Comparison of ENCODE assay signal across 17 mouse cellular contexts in genomic region chr5:71976133-71976532, GRCm38 (mm10).
DNase-seq lines count a peak whose midpoint lies in the region; ATAC-seq and TF ChIP-seq lines count a peak whose summit lies in the region.
"Had no signal": no experiment of that assay in that cellular context is flagged by ENCODE, and none has a peak within 500 bp of the region (broad histone marks: within the 10 kb centered on the region; RNA-seq: fewer than 3 reads in every experiment).

No protein-coding gene starts in this region.

- 81% methylated on average over 4 of the region's 4 CpGs for WGBS in hindbrain, embryonic 11.5 days
- WGBS in hindbrain, embryonic 10.5 days = 85% methylated on average over 4 of the region's 4 CpGs
- WGBS in forebrain, embryonic 16.5 days = 68% methylated on average over 4 of the region's 4 CpGs
- WGBS in hindbrain, postnatal 0 days = 39% methylated on average over 4 of the region's 4 CpGs
- WGBS in neural tube, embryonic 12.5 days = 69% methylated on average over 4 of the region's 4 CpGs

- H3K4me2 ChIP-seq in hindbrain, embryonic 11.5 days (replicated peaks; ENCODE audit: low read depth, low read length) = no peak overlapping the region
- no peak overlapping the region for H3K4me2 ChIP-seq in forebrain, embryonic 16.5 days (ENCODE audit: low read length)
- H3K4me2 ChIP-seq in hindbrain, postnatal 0 days (ENCODE audit: low read depth, low read length) = no peak overlapping the region
- H3K4me2 ChIP-seq in neural tube, embryonic 12.5 days (replicated peaks) = no peak overlapping the region
- H3K4me2 ChIP-seq: limb, embryonic 12.5 days; liver, embryonic 12.5 days; stomach, embryonic 15.5 days had no signal

- no peaks in the 10 kb centered on the region for H3K36me3 ChIP-seq in hindbrain, embryonic 11.5 days (ENCODE audit: control insufficient read depth, insufficient read depth, low read length)
- H3K36me3 ChIP-seq in hindbrain, embryonic 10.5 days = no peaks in the 10 kb centered on the region
- no peaks in the 10 kb centered on the region for H3K36me3 ChIP-seq in forebrain, embryonic 16.5 days (ENCODE audit: control insufficient read depth, insufficient read depth)
- H3K36me3 ChIP-seq in hindbrain, postnatal 0 days (ENCODE audit: insufficient read depth, low read length) = no peaks in the 10 kb centered on the region
- H3K36me3 ChIP-seq in neural tube, embryonic 12.5 days = no peaks in the 10 kb centered on the region
- H3K36me3 ChIP-seq: G1E; limb, embryonic 12.5 days; liver, embryonic 12.5 days; stomach, embryonic 15.5 days had no signal

- H3K9ac ChIP-seq in hindbrain, embryonic 11.5 days (ENCODE audit: low read depth, low read length) = no peak overlapping the region
- H3K9ac ChIP-seq in forebrain, embryonic 16.5 days (replicated peaks; ENCODE audit: low read depth, low read length) = no peak overlapping the region
- no peak overlapping the region for H3K9ac ChIP-seq in hindbrain, postnatal 0 days (replicated peaks; ENCODE audit: low read length)
- no peak overlapping the region for H3K9ac ChIP-seq in neural tube, embryonic 12.5 days
- H3K9ac ChIP-seq: limb, embryonic 12.5 days; liver, embryonic 12.5 days; stomach, embryonic 15.5 days had no signal

- no peak overlapping the region for H3K27ac ChIP-seq in hindbrain, embryonic 11.5 days (ENCODE audit: low read depth, low read length)
- no peak overlapping the region for H3K27ac ChIP-seq in hindbrain, embryonic 10.5 days
- H3K27ac ChIP-seq in forebrain, embryonic 16.5 days (ENCODE audit: low read length) = peak overlapping the region; percentile 78
- H3K27ac ChIP-seq in hindbrain, postnatal 0 days = peak overlapping the region; percentile 74
- no peak overlapping the region for H3K27ac ChIP-seq in neural tube, embryonic 12.5 days
- H3K27ac ChIP-seq: limb, embryonic 12.5 days; liver, embryonic 12.5 days; stomach, embryonic 15.5 days had no signal

- peak; percentile 60 for ATAC-seq in hindbrain, embryonic 11.5 days (ENCODE audit: low FRiP score)
- peak; percentile 1; the same call in 1 of the 2 replicates for ATAC-seq in forebrain, embryonic 16.5 days
- ATAC-seq in hindbrain, postnatal 0 days = peak; percentile 39; the same call in 1 of the 2 replicates
- ATAC-seq in neural tube, embryonic 12.5 days (ENCODE audit: low FRiP score, low read depth) = peak; percentile 45; the same call in 1 of the 2 replicates
- ATAC-seq: liver, embryonic 12.5 days had no signal

- H3K9me3 ChIP-seq in hindbrain, embryonic 11.5 days (ENCODE audit: control insufficient read depth, low read length) = no peaks in the 10 kb centered on the region
- no peaks in the 10 kb centered on the region for H3K9me3 ChIP-seq in hindbrain, embryonic 10.5 days
- H3K9me3 ChIP-seq in forebrain, embryonic 16.5 days (ENCODE audit: control insufficient read depth, low read length) = no peaks in the 10 kb centered on the region
- no peaks in the 10 kb centered on the region for H3K9me3 ChIP-seq in hindbrain, postnatal 0 days (ENCODE audit: low read length)
- H3K9me3 ChIP-seq in neural tube, embryonic 12.5 days = no peaks in the 10 kb centered on the region
- H3K9me3 ChIP-seq: G1E; limb, embryonic 12.5 days; liver, embryonic 12.5 days; stomach, embryonic 15.5 days had no signal

- no peak for TF ChIP-seq CTCF in hindbrain, postnatal 0 days (IDR thresholded peaks at IDR 0.05; ENCODE audit: low read depth)

- no peak for DNase-seq in hindbrain, embryonic 11.5 days (ENCODE audit: low spot score)
- DNase-seq in hindbrain, embryonic 10.5 days (ENCODE audit: low spot score) = no peak
- no peak for DNase-seq in hindbrain, postnatal 0 days (ENCODE audit: low spot score)
- no peak for DNase-seq in ovary, postnatal 10 days (ENCODE audit: low spot score)
- no peak for DNase-seq in spleen, adult 12 weeks (ENCODE audit: low spot score)
- DNase-seq in thymus, postnatal 4 days = no peak
- DNase-seq: adrenal gland, postnatal 25 days; gastrocnemius, postnatal 36 days; kidney, postnatal 25 days; lung, adult 2 months; thymus, adult 18-20 months had no signal

- no peaks in the 10 kb centered on the region for H3K27me3 ChIP-seq in hindbrain, embryonic 11.5 days (ENCODE audit: control insufficient read depth, insufficient read depth, low read length)
- H3K27me3 ChIP-seq in hindbrain, embryonic 10.5 days (ENCODE audit: insufficient read depth, poor library complexity, severe bottlenecking) = no peaks in the 10 kb centered on the region
- H3K27me3 ChIP-seq in forebrain, embryonic 16.5 days (replicated peaks; ENCODE audit: control insufficient read depth, insufficient read depth, low read length) = no peaks in the 10 kb centered on the region
- no peaks in the 10 kb centered on the region for H3K27me3 ChIP-seq in hindbrain, postnatal 0 days (ENCODE audit: insufficient read depth, low read length)
- H3K27me3 ChIP-seq in neural tube, embryonic 12.5 days (replicated peaks) = no peaks in the 10 kb centered on the region
- H3K27me3 ChIP-seq: limb, embryonic 12.5 days; liver, embryonic 12.5 days; stomach, embryonic 15.5 days had no signal

- no peaks in the 10 kb centered on the region for H3K4me1 ChIP-seq in hindbrain, embryonic 11.5 days (replicated peaks; ENCODE audit: control insufficient read depth, insufficient read depth, low read length)
- peaks cover 9% of the 10 kb centered on the region; the same call in 1 of the 2 replicates for H3K4me1 ChIP-seq in hindbrain, embryonic 10.5 days (replicated peaks)
- peaks cover 14% of the 10 kb centered on the region for H3K4me1 ChIP-seq in forebrain, embryonic 16.5 days (replicated peaks; ENCODE audit: control insufficient read depth, insufficient read depth, low read length)
- peaks cover 8% of the 10 kb centered on the region for H3K4me1 ChIP-seq in hindbrain, postnatal 0 days (ENCODE audit: insufficient read depth, low read length)
- H3K4me1 ChIP-seq in neural tube, embryonic 12.5 days = no peaks in the 10 kb centered on the region
- H3K4me1 ChIP-seq: limb, embryonic 12.5 days; liver, embryonic 12.5 days; stomach, embryonic 15.5 days had no signal

- no peak overlapping the region for H3K4me3 ChIP-seq in hindbrain, embryonic 11.5 days (ENCODE audit: low read depth, low read length)
- H3K4me3 ChIP-seq in hindbrain, embryonic 10.5 days = no peak overlapping the region
- no peak overlapping the region for H3K4me3 ChIP-seq in forebrain, embryonic 16.5 days (replicated peaks; ENCODE audit: low read length)
- no peak overlapping the region for H3K4me3 ChIP-seq in hindbrain, postnatal 0 days (ENCODE audit: low read length)
- no peak overlapping the region for H3K4me3 ChIP-seq in neural tube, embryonic 12.5 days
- H3K4me3 ChIP-seq: limb, embryonic 12.5 days; liver, embryonic 12.5 days; stomach, embryonic 15.5 days had no signal

Comparison
In these comparisons a context has a peak if more than half of its experiments do, and no peak if none do; other contexts are left out.
1. H3K27ac ChIP-seq: peak in forebrain, embryonic 16.5 days (single experiment) and hindbrain, postnatal 0 days (single experiment); none in hindbrain, embryonic 11.5 days (single experiment), hindbrain, embryonic 10.5 days (single experiment) and neural tube, embryonic 12.5 days (single experiment).
2. ATAC-seq: peak in every context shown above with its lines; median percentile 60 in hindbrain, embryonic 11.5 days; 45 in neural tube, embryonic 12.5 days; 39 in hindbrain, postnatal 0 days; 1 in forebrain, embryonic 16.5 days.